Mouse (Mus musculus) retina, postnatal 1 day (tissue): Measurements from ENCODE around the gene Plxna2.

Experiments used
- DNase-seq: peaks from one replicate; pipeline ENCODE4 v3.0.0-alpha.2; 2012

Gene Plxna2

DNA sequence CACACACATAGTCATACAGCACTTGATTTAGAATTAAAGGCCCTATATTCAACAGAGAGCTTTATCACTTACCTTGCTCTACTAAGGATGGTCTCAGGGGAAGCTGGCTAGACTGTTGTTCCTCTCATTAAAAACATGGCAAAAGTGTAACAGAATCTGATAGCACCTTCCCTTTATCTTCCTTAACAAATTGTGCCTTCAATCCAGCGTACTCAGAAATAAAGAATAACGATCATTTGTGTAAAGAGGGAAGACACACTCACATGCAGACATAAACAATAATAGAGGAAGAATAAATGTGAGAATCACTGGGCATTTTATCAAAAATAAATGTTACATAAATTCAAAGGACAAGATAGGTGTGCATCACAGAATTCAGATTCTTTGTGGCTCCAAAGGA lies at the start of gene Plxna2:
Gene Plxna2, plus strand, starts transcription at position 301 of the 400 bp plus-strand sequence.
- DNase-seq = no peak

DNA sequence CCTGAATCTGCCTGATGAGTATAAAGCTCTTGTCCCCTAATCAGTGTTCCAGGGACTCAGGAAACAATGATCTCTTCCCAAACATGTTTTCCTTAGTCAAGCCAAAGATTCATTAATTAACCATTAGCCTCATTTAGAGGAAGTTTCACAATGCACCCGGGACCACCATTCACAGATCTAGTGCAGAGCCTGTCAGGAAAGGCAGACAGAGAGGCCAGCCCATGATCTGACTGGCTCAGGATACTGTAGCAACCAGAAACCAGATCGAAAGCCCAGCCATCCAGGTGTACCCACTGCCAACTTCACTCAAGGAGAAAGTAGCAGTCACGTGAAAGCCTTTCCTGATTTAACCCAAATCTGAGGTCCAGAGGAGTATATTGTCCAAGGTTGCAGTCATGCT lies 44.1 kb upstream of the Plxna2 start:
- DNase-seq = peak; percentile 58

DNA sequence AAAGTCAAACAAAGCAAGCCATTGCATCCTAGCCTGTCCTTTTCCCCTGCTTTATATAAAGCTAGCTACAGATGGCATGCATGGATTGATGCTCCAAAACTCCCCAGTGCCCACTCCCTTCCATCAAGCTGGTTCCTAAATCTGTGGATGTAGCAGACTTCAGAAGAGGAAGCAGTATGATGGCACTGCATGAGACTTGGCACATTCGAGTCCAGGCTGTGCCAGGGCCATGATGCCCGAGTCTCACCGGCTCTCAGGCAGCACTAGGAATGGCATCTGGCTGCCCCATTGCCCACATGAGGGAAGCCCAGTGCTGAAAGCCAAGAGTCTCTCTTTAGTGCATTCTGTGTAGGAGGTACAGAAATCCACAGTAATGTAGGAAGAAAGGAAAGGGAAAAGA lies 39.7 kb upstream of the Plxna2 start:
- no peak for DNase-seq

DNA sequence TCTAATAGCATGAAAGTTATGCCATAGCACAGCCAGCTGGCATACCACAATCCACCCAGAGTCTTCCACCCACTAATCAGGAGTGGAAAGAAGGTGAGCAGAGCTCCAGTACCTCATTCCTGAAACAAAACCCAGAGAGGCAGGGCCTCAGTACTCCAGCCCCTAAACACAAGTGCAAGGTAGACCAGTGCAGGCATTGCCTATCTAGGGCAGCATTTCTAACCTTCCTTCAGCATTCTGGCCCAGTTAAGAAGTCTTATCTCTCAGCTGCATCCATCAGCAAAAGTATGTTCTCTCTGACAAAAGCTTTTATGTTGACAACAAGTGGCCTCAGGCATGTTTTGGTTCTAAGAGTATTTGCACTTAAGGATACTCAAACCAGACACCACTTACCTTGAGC lies 37.5 kb upstream of the Plxna2 start:
- DNase-seq = no peak

DNA sequence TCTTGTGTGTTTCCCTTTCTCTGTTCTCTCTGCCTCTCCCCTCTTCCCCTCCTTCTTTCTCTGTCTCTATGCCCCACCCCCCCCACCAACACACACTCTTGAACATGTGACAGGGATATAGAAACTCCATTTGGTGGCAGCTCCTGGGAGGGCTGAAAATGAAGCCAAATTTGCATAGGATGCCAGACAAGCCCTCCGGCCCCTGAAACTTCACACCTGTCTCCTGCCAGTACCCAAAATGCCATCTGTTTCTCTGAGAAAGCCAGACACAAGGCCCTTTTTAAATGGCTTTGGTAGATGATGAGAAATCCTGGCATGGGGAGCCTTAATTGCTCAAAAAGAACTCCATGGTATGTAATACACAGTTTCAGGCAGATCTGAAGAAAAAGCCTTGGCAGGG lies 31.3 kb upstream of the Plxna2 start:
- DNase-seq = peak; percentile 18

DNA sequence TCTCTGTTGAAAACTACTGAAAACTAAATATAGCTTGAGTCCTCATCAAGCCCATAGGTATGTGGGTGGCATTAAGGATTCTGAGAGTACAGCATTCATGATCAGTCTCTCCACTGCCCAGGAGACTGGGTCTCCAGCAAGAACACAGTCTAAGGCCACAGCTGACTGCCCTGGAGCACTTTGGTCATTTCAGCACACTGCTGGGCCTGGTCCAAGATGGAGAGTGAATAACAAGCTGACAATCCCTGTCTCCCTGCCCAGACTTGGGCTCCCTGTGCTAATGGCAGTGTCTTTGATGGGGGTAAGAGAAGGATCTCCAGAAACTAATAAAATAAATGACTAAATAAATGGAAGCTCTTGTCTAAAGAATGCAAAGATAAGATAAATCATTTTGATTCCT lies 30.5 kb upstream of the Plxna2 start:
- no peak for DNase-seq

DNA sequence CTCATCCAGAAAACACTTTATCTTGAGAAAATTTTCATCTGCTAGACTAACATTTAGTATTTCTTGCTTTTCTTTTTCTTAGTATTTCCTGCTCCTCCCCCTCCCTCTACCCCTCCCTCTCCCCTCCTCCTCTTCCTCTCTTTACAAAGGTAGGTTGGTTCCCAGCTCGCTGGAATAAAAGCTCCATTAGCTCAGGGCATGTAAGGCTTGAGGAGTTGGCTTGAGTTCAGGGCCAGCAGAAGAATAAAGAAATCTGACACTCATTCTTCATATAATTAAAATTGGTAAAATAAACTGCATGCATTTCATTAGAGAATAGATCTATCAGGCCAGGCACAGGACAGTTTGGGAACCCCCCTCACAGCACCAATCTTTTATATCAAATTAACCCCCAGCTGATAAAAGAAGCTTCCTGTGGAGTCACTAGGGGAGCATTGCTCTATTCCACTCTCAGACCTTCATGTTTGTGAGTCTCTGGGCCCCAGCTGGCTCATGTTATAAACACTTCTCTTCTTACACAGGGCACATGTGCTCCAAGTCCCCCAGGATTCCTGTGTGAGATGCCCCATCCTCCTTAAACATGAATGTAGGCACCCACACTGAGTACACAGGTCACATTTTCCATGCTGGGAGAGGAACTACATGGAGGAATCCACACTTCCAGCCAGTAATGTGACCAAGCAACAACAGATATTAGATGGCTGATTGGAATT lies 29.9 kb upstream of the Plxna2 start:
- no peak for DNase-seq

DNA sequence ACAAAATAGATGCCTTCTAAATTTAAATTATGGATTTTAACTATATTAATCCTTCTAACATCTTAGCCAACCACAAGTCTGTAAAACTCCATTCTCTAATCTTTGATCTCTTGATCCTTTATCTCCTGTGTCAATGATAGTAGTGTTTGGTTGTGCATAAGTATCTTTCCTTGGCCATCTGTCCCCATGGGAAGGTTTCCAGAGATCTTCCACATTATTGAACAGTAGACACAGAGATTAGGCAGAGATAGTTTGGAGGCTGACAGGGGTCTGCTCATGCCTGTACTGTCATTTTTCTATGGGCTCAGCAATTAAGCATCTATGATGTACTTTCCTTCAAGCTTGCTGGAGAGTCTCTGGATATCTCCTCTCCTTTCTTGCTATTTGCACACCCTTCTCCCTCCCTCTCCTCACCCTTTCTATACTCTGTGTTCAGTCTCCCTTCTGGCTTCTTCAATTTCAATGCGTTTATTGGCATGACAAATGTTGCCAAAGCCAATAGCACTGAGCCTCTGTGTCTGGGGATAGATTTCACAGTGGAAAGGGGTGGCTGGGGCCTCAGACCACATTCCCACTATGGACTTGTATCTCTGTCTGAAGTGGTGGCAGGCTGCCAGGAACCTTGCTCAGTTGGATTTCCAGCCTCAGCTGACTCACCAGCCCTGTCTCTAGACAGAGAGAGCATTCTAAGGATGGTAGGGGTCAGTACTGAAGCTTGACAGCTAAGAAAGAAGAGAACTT lies 29.1 kb upstream of the Plxna2 start:
- DNase-seq = peak; percentile 35

DNA sequence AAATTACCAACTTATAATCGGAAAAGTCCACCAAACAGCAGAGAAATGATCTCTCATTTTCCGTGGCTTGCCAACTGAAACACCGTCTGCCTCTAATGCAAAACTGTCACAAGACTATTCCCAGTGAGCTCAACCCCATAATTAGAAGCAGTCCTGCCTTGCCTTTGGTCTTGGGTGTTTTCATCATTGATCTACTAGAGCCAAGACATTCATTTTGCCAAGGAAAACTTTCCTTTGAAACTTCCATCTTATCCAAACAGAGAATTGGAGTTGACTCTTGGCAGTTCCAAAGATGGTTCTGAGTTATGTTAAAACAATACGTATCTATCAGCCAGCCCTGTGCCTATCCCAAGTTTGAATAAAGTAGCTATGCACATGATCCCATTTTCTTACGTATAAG lies 24.9 kb upstream of the Plxna2 start:
- DNase-seq = no peak

DNA sequence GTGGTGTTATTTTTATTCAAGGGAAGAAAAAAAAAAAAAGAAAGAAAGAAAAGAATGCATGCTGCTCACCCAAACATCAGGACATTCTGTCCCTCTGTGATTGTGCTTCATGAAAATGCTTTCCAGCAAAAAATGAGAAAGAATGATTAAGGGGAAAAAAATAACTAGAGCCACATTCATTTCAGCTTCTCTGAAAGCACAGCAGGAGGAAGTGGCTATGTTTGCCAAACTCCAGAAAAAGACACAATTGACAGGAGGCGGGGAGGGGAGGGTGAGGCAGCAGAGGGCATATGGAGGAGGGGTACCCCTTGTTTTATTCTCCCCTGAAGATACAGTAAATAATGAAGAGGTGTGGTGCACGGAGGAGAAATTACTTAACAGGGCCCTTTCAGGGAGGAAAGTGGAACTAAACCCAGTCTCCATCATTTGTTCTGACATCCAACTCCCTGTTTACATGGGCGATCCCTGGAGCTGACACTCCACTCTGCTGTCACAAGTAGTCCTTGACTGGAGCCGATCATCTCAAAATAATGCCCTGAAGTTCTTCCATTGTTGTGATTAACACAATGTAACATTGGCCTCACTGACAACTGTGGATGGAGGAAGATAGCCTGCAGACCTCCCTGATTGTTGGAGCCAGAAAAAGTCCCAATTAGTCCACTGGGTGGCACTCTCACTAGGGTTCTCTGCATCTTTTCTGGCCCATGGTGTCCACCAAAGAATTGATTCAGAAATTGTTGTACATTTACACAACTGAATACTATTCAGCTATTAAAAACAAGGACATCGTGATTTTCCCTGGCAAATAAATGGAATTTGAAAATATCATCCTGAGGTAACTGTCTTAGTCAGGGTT lies 10.4 kb upstream of the Plxna2 start:
- DNase-seq = no peak

DNA sequence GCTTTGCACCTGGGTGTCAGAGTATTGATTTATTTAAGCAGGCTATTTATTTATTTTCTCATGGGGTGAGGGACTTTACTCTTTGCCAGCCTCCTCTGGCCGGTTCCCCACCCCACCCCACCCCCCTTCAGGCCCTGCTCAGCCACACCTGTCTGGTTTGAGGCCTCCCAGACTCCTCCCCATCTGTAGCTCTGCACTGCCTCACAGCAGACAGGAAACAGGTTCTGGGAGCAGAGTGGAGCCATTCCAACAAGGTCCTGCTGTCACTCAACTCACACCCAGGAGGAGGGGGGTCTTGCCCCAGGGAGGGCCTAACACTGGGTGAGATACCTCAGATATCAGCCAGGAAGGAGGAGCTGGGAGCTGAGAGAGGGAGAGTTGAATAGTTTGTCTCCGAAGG lies 7.5 kb upstream of the Plxna2 start:
- peak; percentile 60 for DNase-seq

DNA sequence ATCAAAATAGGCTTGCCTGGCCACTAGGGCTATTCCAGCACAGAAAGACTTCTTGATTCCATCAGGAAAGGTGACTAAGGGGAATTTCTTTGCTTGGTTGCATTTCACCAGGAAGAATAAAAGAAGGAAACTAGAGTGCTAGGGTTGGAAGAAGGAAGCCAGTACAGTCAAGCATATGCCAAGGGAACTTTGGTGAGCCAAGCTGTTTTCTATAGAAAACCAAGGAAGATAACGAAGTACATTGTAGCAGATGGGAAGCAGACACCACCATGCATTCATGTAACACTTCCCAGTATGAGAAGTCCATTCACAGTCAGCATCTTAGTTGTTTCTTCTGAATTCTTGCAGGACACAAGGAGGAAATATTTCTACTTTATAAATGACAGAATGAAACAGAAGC lies 5.4 kb upstream of the Plxna2 start:
- DNase-seq = no peak

DNA sequence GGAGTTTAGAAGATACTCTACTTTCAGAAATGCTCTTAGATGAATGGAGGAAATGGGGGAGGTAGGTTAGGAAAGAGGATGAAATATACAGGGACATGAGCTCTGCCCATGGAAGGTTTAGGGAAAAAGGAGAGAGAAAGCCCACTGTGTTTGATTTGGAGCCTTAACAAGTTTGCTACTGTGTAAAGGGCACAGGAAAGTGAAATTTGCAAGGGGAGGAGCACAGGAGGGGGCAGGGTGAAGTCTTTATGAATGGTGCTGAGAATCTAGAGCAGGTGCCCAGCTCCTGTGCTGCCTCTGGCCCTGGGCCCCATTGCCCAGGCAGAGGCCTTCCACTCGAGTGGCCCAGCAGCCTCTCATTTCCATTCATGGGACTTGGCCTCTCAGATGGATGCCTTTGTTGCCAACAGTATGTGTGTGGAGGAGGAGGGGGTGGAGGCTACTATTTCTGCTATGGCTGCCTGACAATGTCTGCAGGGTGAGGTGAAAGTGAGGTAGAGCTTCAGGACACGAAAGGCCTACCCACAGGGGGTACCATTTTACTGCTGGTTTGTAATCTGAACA lies 4.7 kb upstream of the Plxna2 start:
- peak; percentile 32 for DNase-seq

DNA sequence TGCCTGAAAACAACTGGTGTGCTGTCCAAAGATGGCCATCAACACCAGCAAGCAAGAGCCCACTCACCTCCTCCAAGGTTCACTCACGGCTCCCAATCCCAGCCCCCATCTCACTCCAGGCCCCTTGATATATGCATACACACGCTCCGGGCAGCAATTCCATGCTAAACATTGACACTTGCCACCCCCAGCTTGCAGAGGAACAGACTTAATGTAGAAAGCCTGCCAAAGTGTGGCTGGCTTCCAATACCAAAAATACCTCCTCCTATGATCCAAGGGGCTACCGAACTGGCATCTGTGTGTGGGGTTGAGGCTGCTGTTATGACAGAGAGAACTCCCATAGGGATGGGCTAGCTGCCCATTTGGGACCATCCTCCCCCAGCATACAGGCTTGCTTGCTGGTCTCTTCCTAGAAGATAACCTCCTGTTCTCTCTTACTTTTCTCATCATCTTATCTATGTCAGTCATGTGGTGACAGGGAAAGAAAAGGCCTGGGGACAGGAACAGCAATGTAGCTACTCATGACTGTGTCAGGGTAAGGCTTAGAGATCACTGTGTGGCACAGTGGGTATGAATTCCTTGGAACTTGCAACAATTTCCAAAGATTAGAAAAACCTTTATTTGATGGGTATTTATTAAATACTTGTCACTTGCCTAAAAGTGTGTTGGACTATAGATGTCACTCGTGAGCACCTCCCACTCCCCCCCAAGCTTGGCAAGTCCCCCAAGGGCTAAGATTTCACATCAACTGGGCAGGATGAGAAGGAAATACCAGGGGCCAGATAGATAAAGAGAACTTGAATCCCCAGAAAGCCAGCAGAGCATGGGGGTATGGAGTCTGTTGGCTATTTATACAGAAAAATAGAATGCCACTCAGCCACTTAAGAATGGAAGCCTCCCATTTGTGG lies 3.8 kb upstream of the Plxna2 start:
- no peak for DNase-seq

DNA sequence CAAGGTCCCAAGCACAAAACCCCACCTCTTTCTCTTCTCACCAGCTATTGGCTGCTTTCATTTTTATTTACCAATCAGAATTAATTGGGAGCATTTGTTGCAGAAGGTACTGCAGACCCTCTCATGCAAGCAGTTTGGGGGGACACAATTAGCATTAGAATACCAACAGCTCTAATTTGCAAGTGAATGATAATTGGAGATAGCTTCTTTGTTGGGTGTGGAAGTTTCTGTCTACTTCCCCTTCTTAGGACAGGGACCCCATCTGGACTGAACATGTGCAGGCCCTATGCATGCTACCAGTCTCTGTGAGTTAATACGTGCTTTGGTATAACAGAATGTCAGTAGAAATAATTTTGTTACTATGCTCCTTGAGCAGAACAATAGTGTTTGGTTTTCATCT lies 1.9 kb upstream of the Plxna2 start:
- DNase-seq = no peak

DNA sequence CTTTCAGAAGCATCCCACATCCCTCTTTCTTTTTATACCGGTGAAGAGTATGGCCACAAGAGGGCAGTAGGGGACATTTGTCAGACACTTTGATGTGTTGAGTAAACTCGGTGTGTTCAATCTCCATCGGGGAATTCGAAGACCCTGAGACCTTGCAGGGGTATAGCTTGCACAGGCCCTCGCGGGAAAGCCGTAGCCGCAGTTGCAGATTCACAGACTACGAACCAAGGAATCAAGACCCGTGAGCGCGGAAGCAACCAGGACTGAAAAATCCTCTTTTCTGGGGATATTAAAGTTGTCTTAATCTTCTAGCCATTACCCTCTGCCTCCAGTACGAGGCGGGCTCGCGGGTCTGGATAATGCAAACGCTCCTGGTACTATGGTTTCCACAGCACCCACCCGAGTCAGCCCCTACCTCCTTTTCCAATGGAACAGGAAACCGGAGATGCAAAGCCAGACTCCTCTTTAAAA lies 858 bp downstream of the Plxna2 start:
- peak; percentile 92 for DNase-seq

DNA sequence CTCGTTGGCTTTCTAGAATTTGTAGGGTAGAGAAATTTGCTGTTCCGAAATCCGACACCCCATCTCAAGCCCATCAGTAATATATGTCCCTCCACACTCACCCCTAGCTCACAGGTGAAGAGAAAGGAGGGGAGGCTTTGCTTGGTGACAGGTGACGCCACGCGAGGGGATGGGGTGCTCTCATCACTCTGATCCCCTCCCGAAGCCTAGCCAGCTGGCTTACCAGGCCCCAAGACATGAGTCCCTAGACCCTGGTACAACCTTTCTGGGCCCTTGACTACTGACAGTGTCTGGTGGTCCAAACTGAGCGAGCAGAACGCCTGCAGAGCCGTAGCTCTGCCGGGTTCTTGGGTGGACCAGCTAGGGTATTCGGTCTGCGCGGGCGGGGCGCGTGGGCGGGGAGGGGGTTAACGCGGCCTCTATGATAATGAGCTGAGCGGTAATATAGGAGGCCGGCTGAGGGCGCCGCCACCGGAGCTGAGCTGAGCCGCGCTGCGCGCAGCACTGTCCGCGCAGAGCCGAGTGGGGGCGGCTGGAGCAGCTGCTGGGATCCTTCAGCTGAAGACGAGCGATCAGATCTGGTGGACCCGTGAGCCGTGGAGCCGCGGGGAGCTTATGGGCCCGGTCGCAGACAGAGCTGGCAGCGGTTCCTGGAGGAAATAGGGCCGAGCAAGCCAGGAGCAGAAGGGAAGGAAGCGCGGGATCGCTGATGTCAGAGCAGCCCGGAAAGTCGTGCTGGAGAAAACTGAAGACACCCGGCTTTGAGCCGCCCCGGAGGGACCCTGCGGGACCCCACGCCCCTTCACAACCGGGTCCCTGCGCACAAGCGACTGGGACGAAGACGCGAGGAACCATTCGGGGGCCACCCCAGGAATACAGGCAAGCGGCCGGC lies 1.6 kb downstream of the Plxna2 start:
- peak; percentile 93 for DNase-seq

DNA sequence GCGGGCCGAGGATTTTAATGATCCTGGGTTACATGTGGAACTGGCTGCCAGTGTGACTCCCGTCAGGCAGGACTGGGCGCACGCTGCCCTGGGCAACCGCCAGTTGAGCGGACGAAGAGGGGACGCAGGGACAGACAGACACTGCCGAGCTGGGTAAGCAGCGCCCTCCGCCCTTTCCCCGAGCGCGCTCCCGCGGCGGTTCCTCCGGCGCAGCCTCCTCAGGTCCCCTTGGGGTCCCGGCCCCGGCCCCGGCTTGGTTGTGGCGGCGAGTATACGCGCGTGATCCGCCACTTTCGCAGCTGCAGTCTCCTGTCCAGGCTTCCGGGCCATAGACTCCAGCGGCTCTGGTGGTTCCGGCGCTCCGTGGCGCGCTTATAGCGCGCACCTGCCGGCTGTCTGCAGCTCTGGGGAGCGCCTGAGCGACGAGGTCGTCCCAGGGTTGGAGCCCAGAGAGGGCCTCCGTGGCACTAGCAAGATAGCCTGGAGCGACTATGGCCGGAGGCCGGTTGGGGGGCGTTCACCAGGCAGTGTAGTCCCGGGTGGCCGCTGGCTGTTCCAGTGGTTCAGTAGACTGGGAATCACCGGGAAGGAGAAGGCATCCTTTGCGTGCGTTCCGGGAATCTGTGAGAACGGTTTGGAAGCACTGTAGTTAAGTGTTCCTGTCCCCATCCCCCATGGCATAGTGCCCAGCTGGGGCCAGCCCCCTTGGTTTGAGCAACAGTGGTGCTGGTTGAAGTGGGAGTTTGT lies 2.4 kb downstream of the Plxna2 start:
- DNase-seq = peak; percentile 71

DNA sequence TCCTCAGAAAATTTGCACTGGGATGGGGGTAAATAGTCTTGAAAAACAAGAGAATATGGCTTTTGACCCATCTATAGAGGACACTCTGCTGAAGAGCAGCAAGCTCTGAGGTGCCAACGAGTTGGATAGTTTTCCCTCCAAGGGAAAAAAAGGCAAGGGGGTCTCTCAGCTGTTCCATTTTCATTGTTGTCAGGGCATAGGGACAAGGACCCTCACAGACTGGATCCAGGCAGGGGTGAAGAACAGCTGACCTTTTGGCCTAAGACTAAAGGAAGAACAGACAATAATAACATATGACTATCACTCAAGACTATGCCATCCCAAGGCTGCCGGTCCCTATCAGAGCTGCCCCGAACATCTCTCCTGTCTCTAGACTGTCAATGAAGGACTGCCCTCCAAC lies 4.2 kb downstream of the Plxna2 start:
- no peak for DNase-seq

DNA sequence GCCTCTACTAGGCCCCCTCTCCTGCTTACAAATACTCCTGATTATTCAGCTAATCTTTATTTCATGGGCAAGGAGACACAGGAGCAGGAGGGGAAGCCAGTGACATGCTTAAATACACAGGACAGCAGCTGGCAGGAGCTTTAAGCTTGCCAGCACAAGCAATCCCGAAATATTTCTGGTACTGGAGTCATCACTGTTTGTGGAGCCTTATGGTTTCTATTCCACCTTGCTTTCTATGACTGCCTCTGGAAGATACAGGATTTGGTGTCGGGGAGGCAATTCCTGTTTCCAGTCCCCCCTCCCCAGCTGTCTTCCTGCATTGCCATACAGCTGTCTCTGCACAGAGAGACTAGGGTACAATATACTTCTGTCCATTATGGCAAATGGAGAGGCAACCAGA lies 4.7 kb downstream of the Plxna2 start:
- no peak for DNase-seq
